Mouse (Mus musculus) lung, postnatal 0 days (tissue): ENCODE measurements around the gene Pnpt1.

Experiments used
- CTCF ChIP-seq: IDR thresholded peaks from 2 replicates; pipeline ENCODE4 v1.5.1; 2016; ENCODE audit warnings: antibody characterized with exemption, mild to moderate bottlenecking
- EP300 ChIP-seq: IDR thresholded peaks from 2 replicates; pipeline ENCODE4 v1.6.1; 2016; ENCODE audit warnings: antibody characterized with exemption, mild to moderate bottlenecking, control low read depth

DNA sequence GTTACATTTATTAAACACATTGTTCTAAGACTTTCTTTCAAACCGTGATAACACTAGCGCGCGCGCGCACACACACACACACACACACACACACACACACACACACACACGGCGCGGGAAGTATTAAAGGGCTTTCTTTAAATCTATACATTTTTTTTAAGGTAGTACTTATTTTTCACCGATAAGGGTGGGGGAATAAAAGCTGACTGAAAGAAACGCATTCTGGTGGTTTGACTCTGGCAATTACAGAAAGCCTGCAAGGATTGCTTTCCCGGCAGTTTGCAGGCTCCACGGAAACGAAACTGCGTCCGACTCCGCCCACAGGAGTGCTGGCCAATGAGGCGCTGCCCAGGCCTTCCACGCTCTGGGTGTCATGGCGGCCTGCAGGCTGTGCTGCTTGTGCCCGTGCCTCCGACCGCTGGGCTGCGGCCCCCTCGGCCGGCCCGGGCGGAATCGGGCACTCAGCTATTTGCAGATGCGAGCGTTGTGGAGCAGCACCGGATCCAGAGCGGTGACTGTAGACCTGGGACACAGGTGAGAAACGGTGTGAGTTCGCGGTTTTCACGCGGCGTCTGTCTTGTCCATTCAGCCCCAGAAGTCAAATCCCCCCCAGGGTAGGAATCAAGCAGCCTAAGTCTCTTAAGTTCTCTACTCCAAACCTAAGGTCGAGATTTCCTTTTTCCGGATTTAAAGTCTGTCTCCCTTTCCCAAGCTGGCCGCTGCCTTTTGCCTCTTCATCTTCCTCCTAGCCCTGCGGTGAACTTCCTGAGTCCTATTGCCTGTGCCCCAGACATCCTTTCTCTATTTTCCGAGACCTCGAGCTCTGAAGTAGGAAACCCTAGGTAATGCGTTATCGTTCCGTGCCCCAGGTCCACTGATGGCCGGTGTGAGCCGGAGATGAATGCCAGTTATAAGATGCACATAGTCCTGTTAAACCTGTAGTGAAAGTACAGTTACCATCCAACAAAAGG lies at the start of gene Pnpt1:
- TF ChIP-seq EP300: no peak
- TF ChIP-seq CTCF: no peak
